Mouse (Mus musculus) lung, embryonic 14.5 days (tissue): ENCODE results near the gene Glis1. TPM values are rescaled to one million over a fixed set of nuclear protein-coding genes. Genes with fewer than 3 reads are reported as not detected.
A peak's percentile ranks its signal among the peaks of the same experiment; 100 is the strongest.

ENCODE experiments used
- ATAC-seq: fragments of 200-750 bp; cut with Nextera tagmentation; 2 replicates; pipeline ENCODE4 v1.8.0; 2017; ENCODE audit warnings: mild to moderate bottlenecking, moderate TSS enrichment, moderate library complexity; ENCODE audit not compliant: insufficient read depth
- DNase-seq: peaks from one replicate; pipeline ENCODE4 v3.0.0-alpha.2; 2015
- H3K27ac ChIP-seq: fragments of 300-500 bp; sonication (generic); 2 replicates; pipeline ENCODE4 v1.5.1; 2014; ENCODE audit warnings: low read depth, mild to moderate bottlenecking, moderate library complexity
- H3K27me3 ChIP-seq: fragments of 300-500 bp; sonication (generic); 2 replicates; pipeline ENCODE4 v1.6.1; 2014; ENCODE audit warnings: low read length, control low read depth; ENCODE audit not compliant: insufficient read depth
- H3K36me3 ChIP-seq: fragments of 300-500 bp; sonication (generic); 2 replicates; pipeline ENCODE4 v1.6.1; 2014; ENCODE audit warnings: control low read depth; ENCODE audit not compliant: insufficient read depth
- H3K4me1 ChIP-seq: fragments of 300-500 bp; sonication (generic); 2 replicates; pipeline ENCODE4 v1.6.1; 2014; ENCODE audit warnings: antibody characterized with exemption, control low read depth; ENCODE audit not compliant: insufficient read depth
- H3K4me2 ChIP-seq: fragments of 300-500 bp; sonication (generic); 2 replicates; pipeline ENCODE4 v1.6.1; 2014; ENCODE audit warnings: mild to moderate bottlenecking
- H3K4me3 ChIP-seq: fragments of 300-500 bp; sonication (generic); 2 replicates; pipeline ENCODE4 v1.5.1; 2014; ENCODE audit warnings: low read depth, low read length
- H3K9ac ChIP-seq: fragments of 300-500 bp; sonication (generic); 2 replicates; pipeline ENCODE4 v1.6.1; 2014
- H3K9me3 ChIP-seq: fragments of 300-500 bp; sonication (generic); 2 replicates; pipeline ENCODE4 v1.6.1; 2016; ENCODE audit warnings: low read depth, low read length, control low read depth
- CTCF ChIP-seq: IDR thresholded peaks from 2 replicates; pipeline ENCODE4 v1.5.1; 2016; ENCODE audit warnings: antibody characterized with exemption, low read depth
- WGBS: fragments of 180-500 bp; shearing (Covaris S2); extraction: QIAGEN DNeasy Blood & Tissue Kit; methylation state at CpG from one replicate; pipeline ENCODE4 v1.1.7; 2014; 5-methylcytosine and 5-hydroxymethylcytosine counted together
- polyA plus RNA-seq: library from polyadenylated mRNA; unstranded; fragments of >200 nt; fragmentation: Nextera tagmentation; extraction: Ambion mirVana; gene quantifications from 2 replicates; pipeline ENCODE4 v1.2.1, GENCODE M21; 2014

Glis1 gene
- polyA plus RNA-seq, 1 experiment from 2014 or later = 2.9 TPM

DNA sequence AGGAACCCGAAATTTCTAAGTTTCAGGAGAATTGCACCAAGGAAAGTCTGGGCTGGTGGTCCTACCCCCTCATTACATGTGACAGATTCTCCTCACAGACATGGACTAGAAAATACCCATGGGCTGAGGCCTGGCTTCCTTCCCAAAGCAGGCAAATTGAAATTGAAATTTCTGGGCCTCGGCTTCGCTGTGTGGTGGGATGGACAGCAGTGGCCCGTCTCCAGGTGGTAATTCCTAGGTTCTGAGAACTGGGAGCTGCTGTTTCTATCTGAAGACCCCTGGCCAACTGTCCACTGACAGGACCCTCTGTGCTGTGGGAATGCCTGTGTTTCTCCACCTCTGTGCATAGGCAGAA is 49.8 kb downstream of the Glis1 start:
- ATAC-seq = no peak
- 77% methylated on average over 4 of the region's 4 CpGs for WGBS

DNA sequence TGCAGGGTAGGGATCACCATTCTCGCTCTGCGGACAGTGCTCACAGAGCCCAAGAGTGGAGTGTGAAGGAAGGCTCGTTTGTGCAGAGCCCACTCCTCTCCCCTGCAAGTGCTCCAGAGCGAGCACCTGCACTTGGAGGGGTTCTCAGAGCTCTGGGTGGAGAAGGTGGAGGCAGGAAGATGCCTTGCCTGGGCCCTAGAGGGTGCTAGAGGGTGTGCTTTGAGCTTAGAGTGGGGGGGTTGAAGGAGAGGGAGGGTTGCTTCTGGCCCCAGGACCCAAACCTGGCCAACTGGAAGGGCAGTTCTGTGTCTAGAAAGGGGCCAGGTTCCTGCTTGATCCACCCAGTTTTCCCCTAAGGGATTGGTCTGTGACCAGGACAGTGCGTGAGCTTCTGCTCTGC is 51.5 kb downstream of the Glis1 start:
- H3K4me3 ChIP-seq = no peak overlapping the region
- no peaks in the 10 kb centered on the region for H3K27me3 ChIP-seq
- H3K9me3 ChIP-seq = no peaks in the 10 kb centered on the region
- no peak overlapping the region for H3K9ac ChIP-seq
- 0 out of 2 replicates have a peak, but pooled peaks cover 6% of the 10 kb centered on the region for H3K4me1 ChIP-seq
- no peaks in the 10 kb centered on the region for H3K36me3 ChIP-seq
- no peak for ATAC-seq
- TF ChIP-seq CTCF = peak; percentile 50
- no peak overlapping the region for H3K27ac ChIP-seq
- WGBS = 66% methylated on average over 5 of the region's 5 CpGs
- DNase-seq = no peak
- no peak overlapping the region for H3K4me2 ChIP-seq

More for the DNA sequence above, 49.8 kb downstream of the Glis1 start:
- H3K27me3 ChIP-seq = no peaks in the 10 kb centered on the region
- no peaks in the 10 kb centered on the region for H3K36me3 ChIP-seq
- H3K9ac ChIP-seq = no peak overlapping the region
- no peak for TF ChIP-seq CTCF
- no peak overlapping the region for H3K4me2 ChIP-seq
- H3K4me1 ChIP-seq = no peaks in the 10 kb centered on the region; the same call in 1 of the 2 replicates
- no peak overlapping the region for H3K27ac ChIP-seq
- no peaks in the 10 kb centered on the region for H3K9me3 ChIP-seq
- no peak for DNase-seq
- no peak overlapping the region for H3K4me3 ChIP-seq

DNA sequence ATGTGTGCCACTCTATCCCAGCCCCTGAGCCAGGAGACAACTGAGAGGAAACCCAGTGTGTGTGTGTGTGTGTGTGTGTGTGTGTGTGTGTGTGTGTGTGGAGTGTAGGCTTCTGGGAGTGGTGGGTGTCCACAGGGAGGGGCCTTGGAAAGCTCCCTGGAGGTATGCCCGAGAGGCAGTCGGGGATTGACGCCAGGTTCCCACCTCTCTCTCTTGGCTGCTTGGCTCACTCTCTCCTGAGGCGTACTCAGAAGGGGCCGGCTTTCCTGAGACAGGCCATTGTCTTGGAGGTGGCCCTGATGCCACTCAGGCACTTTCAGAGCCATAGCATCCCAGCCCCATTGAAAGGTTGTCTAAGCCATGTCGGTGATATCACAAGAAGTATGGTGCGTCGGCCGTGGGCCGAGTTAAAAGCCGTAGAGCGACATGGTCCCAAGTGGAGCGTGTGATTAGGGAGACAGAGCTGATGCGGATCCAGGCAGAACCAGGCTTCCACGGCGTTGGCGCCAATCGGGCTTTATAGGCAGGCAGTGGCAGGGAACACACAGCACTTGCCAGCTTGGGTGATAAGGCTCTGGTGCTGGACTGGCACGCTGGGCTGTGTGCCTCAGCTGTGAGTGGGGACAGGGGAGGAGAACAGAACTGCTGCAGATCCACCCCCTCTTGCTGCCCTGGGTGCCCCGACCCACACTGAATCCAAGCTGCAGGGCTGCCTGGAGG is 54.9 kb downstream of the Glis1 start:
- H3K4me1 ChIP-seq = 0 out of 2 replicates have a peak, but pooled peaks cover 8% of the 10 kb centered on the region
- no peak overlapping the region for H3K4me2 ChIP-seq
- H3K9ac ChIP-seq = no peak overlapping the region
- H3K27ac ChIP-seq = no peak overlapping the region
- no peaks in the 10 kb centered on the region for H3K9me3 ChIP-seq
- TF ChIP-seq CTCF = no peak
- WGBS = 74% methylated on average over 20 of the region's 20 CpGs
- ATAC-seq (no peak), DNase-seq (no peak)
- H3K36me3 ChIP-seq = no peaks in the 10 kb centered on the region
- no peak overlapping the region for H3K4me3 ChIP-seq
- no peaks in the 10 kb centered on the region for H3K27me3 ChIP-seq

DNA sequence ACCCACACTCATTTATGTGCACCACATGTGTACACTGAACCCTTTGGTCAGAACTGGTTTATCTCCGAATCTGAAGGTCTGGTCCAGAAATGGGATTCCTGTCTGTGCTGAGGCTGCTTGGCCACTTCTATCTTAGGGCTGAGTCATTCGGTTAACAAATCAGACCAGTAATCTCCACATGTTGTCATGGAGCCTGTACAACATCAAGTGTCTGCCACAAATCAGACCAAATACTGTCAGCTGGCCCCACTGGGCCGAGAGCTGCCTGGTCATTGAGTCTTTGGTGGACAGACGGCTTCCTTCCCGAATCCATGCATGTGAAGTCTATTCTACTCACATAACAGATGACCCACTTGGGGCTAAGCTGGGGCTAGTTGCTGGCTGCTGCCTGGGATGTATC is 58.6 kb downstream of the Glis1 start:
- Histone ChIP-seq H3K9ac (no peak overlapping the region), H3K4me2 (no peak overlapping the region), H3K36me3 (no peaks in the 10 kb centered on the region), H3K27me3 (no peaks in the 10 kb centered on the region), H3K27ac (no peak overlapping the region), H3K9me3 (no peaks in the 10 kb centered on the region), H3K4me1 (0 out of 2 replicates have a peak, but pooled peaks cover 8% of the 10 kb centered on the region), H3K4me3 (no peak overlapping the region)
- WGBS = 52% methylated on average over 5 of the region's 5 CpGs
- no peak for TF ChIP-seq CTCF
- ATAC-seq = no peak
- DNase-seq = no peak

GRCm38 (mm10) chr4:107495751-107496430 is 61.5 kb downstream of the Glis1 start:
- Histone ChIP-seq H3K9ac (no peak overlapping the region), H3K36me3 (no peaks in the 10 kb centered on the region), H3K27me3 (no peaks in the 10 kb centered on the region), H3K4me1 (0 out of 2 replicates have a peak, but pooled peaks cover 2% of the 10 kb centered on the region), H3K4me2 (no peak overlapping the region), H3K27ac (no peak overlapping the region), H3K4me3 (no peak overlapping the region), H3K9me3 (no peaks in the 10 kb centered on the region)
- DNase-seq = no peak
- TF ChIP-seq CTCF = no peak
- no peak for ATAC-seq
- 73% methylated on average over 9 of the region's 9 CpGs for WGBS

DNA sequence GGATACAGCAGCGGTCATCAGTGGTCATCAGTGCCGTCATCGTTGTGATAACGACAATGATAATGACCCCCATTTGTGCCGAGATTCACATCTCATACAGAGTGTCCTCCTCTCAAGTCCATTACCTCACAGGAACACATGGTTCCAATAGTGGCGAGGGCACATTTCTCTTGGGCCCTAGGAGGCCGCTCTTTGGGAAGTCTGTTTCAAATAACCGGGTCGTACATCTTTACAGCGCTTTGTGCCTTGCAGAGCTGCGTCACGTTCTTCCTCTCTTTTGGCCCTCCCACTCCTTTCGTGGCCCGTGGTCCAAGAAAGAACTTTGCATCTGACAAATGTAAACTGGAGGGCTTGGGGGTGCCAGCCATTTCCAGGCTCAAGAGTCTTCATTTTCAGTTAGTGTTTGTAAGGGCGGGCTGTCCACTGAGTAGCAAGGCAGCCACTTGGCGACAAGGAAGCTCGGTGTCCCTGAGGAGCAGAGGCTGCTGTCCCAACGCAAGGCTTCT is 63.1 kb downstream of the Glis1 start:
- Histone ChIP-seq H3K36me3 (no peaks in the 10 kb centered on the region), H3K9ac (no peak overlapping the region), H3K4me3 (no peak overlapping the region), H3K4me2 (no peak overlapping the region), H3K4me1 (0 out of 2 replicates have a peak, but pooled peaks cover 4% of the 10 kb centered on the region), H3K27ac (no peak overlapping the region), H3K9me3 (no peaks in the 10 kb centered on the region), H3K27me3 (no peaks in the 10 kb centered on the region)
- TF ChIP-seq CTCF = no peak
- ATAC-seq = no peak
- 75% methylated on average over 18 of the region's 18 CpGs for WGBS
- DNase-seq = no peak

- no peak for TF ChIP-seq CTCF
- Histone ChIP-seq H3K9ac (no peak overlapping the region), H3K27ac (0 out of 2 replicates have a peak overlapping the region, but pooled peaks have one; percentile 37), H3K4me3 (no peak overlapping the region), H3K9me3 (no peaks in the 10 kb centered on the region), H3K36me3 (no peaks in the 10 kb centered on the region), H3K4me2 (no peak overlapping the region), H3K4me1 (peaks cover 8% of the 10 kb centered on the region; the same call in 1 of the 2 replicates), H3K27me3 (no peaks in the 10 kb centered on the region)
- DNase-seq (peak; percentile 78), ATAC-seq (peak; percentile 84)
- WGBS = 32% methylated on average over 10 of the region's 10 CpGs
These were observed 68.2 kb downstream of the Glis1 start for GRCm38 (mm10) chr4:107502601-107503051.
